Mouse (Mus musculus): ENCODE results near the gene Xpr1.

Xpr1 gene

GRCm38 (mm10) chr1:155288033-155288432 lies 129.2 kb downstream of the Xpr1 start:
- CTCF ChIA-PET = no interaction called here
- POLR2A ChIA-PET = no interaction called here

- CTCF ChIA-PET = no interaction called here
- POLR2A ChIA-PET = interaction anchor here in 1 of 4 experiments (1.2 to 1.6 kb wide), 2 partner anchors 11 to 274 kb away, joined by 3 to 4 read pairs; partner anchors contain the start of gene Acbd6
Observed at GRCm38 (mm10) chr1:155283808-155284207, 133.4 kb downstream of the Xpr1 start.

GRCm38 (mm10) chr1:155281003-155281793 lies 136.0 kb downstream of the Xpr1 start:
- CTCF ChIA-PET = interaction anchor here (0.5 to 2.4 kb wide), 60 partner anchors 10 to 495 kb away, joined by 3 to 19 read pairs (median 4); partner anchors contain the start of genes Acbd6 (in 1 of the 4), BC034090 (in 1 of the 4) and Ier5 (in 1 of the 4)
- POLR2A ChIA-PET = interaction anchor here in 2 of 4 experiments (0.7 to 1.5 kb wide), 5 partner anchors 10 to 190 kb away, joined by 3 to 7 read pairs (median 3); partner anchors contain the start of genes BC034090 (in 1 of the 2) and Ier5 (in 1 of the 2)

- ChIA-PET POLR2A (interaction anchor here in 2 of 4 experiments (0.5 to 1.1 kb wide), 5 partner anchors 30 to 255 kb away, joined by 3 read pairs; no protein-coding TSS in a partner anchor), CTCF (interaction anchor here (0.6 to 2.4 kb wide), 14 partner anchors 10 to 274 kb away, joined by 3 to 13 read pairs (median 4); no protein-coding TSS in a partner anchor)
Observed at GRCm38 (mm10) chr1:155280306-155280705, 136.9 kb downstream of the Xpr1 start.

- POLR2A ChIA-PET = no interaction called here
- CTCF ChIA-PET = interaction anchor here in 2 of 4 experiments (0.6 to 0.8 kb wide), 3 partner anchors 52 to 1183 kb away, joined by 3 to 8 read pairs (median 3); no protein-coding TSS in a partner anchor
Observed at GRCm38 (mm10) chr1:155276381-155277033, 140.7 kb downstream of the Xpr1 start.

GRCm38 (mm10) chr1:155275793-155276192 lies 141.4 kb downstream of the Xpr1 start:
- POLR2A ChIA-PET = interaction anchor here in 2 of 4 experiments (0.7 kb wide), 2 partner anchors 32 to 210 kb away, joined by 3 to 4 read pairs; no protein-coding TSS in a partner anchor
- CTCF ChIA-PET = interaction anchor here in 1 of 4 experiments (0.6 kb wide), 1 partner anchor 220 kb away, joined by 8 read pairs; no protein-coding TSS in a partner anchor

- CTCF ChIA-PET = no interaction called here
- POLR2A ChIA-PET = interaction anchor here in 1 of 4 experiments (0.7 kb wide), 1 partner anchor 209 kb away, joined by 4 read pairs; no protein-coding TSS in a partner anchor
Observed at GRCm38 (mm10) chr1:155274976-155275375, 142.2 kb downstream of the Xpr1 start.

GRCm38 (mm10) chr1:155272953-155273352 lies 144.3 kb downstream of the Xpr1 start:
- ChIA-PET POLR2A (no interaction called here), CTCF (no interaction called here)

- POLR2A ChIA-PET = interaction anchor here in 2 of 4 experiments (0.7 to 1.5 kb wide), 3 partner anchors 10 to 211 kb away, joined by 3 read pairs; no protein-coding TSS in a partner anchor
- CTCF ChIA-PET = interaction anchor here in 1 of 4 experiments (1.2 kb wide), 1 partner anchor 19 kb away, joined by 3 read pairs; no protein-coding TSS in a partner anchor
Observed at GRCm38 (mm10) chr1:155262496-155262895, 154.7 kb downstream of the Xpr1 start.

- ChIA-PET POLR2A (interaction anchor here in 2 of 4 experiments (0.6 to 0.7 kb wide), 3 partner anchors 156 to 1409 kb away, joined by 3 to 4 read pairs (median 3); no protein-coding TSS in a partner anchor), CTCF (no interaction called here)
Observed at GRCm38 (mm10) chr1:155254309-155254708, 162.9 kb downstream of the Xpr1 start.

GRCm38 (mm10) chr1:155253126-155253525 lies 164.1 kb downstream of the Xpr1 start:
- ChIA-PET POLR2A (interaction anchor here in 3 of 4 experiments (1.0 to 1.3 kb wide), 4 partner anchors 9 to 156 kb away, joined by 3 to 4 read pairs (median 4); partner anchors contain the start of gene Ier5 (in 2 of the 3)), CTCF (no interaction called here)

GRCm38 (mm10) chr1:155252631-155253121 lies 164.5 kb downstream of the Xpr1 start:
- CTCF ChIA-PET = no interaction called here
- POLR2A ChIA-PET = interaction anchor here in 3 of 4 experiments (1.0 to 1.3 kb wide), 4 partner anchors 10 to 155 kb away, joined by 3 to 4 read pairs (median 4); partner anchors contain the start of gene Ier5 (in 2 of the 3)

- CTCF ChIA-PET = no interaction called here
- POLR2A ChIA-PET = interaction anchor here in 1 of 4 experiments (0.5 kb wide), 1 partner anchor 306 kb away, joined by 3 read pairs; the partner anchor contains the start of gene Acbd6
Observed at GRCm38 (mm10) chr1:155251596-155251995, 165.6 kb downstream of the Xpr1 start.

GRCm38 (mm10) chr1:155250531-155251135 lies 166.6 kb downstream of the Xpr1 start:
- CTCF ChIA-PET = no interaction called here
- POLR2A ChIA-PET = interaction anchor here in 1 of 4 experiments (0.6 kb wide), 1 partner anchor 30 kb away, joined by 3 read pairs; no protein-coding TSS in a partner anchor

GRCm38 (mm10) chr1:155249896-155250295 lies 167.3 kb downstream of the Xpr1 start:
- ChIA-PET CTCF (interaction anchor here in 1 of 4 experiments (1.3 kb wide), 1 partner anchor 32 kb away, joined by 4 read pairs; no protein-coding TSS in a partner anchor), POLR2A (interaction anchor here in 2 of 4 experiments (0.6 to 0.7 kb wide), 2 partner anchors 31 to 309 kb away, joined by 3 read pairs; no protein-coding TSS in a partner anchor)

- CTCF ChIA-PET = interaction anchor here in 2 of 4 experiments (0.8 to 1.9 kb wide), 3 partner anchors 10 to 34 kb away, joined by 3 to 5 read pairs (median 4); no protein-coding TSS in a partner anchor
Observed at GRCm38 (mm10) chr1:155248041-155248440, 169.2 kb downstream of the Xpr1 start.

GRCm38 (mm10) chr1:155247441-155247840 lies 169.8 kb downstream of the Xpr1 start:
- ChIA-PET CTCF (interaction anchor here in 3 of 4 experiments (0.8 to 1.9 kb wide), 4 partner anchors 9 to 34 kb away, joined by 3 to 5 read pairs (median 4); no protein-coding TSS in a partner anchor), POLR2A (interaction anchor here in 3 of 4 experiments (0.6 to 1.5 kb wide), 5 partner anchors 9 to 172 kb away, joined by 3 to 5 read pairs (median 3); partner anchors contain the start of gene Ier5 (in 1 of the 3))

More at GRCm38 (mm10) chr1:155248041-155248440, 169.2 kb downstream of the Xpr1 start:
- POLR2A ChIA-PET = interaction anchor here in 2 of 4 experiments (0.6 to 1.5 kb wide), 3 partner anchors 8 to 173 kb away, joined by 3 to 5 read pairs (median 3); no protein-coding TSS in a partner anchor

All from embryonic stem cell, embryonic (primary cell).